Mouse (Mus musculus): ENCODE measurements at regions not wholly inside any gene's neighbourhood (a gene's known extent, or its start where the extent isn't known, plus 50 kb on each side); places are given as distances from the start of the nearest gene placed in this dataset.

DNA sequence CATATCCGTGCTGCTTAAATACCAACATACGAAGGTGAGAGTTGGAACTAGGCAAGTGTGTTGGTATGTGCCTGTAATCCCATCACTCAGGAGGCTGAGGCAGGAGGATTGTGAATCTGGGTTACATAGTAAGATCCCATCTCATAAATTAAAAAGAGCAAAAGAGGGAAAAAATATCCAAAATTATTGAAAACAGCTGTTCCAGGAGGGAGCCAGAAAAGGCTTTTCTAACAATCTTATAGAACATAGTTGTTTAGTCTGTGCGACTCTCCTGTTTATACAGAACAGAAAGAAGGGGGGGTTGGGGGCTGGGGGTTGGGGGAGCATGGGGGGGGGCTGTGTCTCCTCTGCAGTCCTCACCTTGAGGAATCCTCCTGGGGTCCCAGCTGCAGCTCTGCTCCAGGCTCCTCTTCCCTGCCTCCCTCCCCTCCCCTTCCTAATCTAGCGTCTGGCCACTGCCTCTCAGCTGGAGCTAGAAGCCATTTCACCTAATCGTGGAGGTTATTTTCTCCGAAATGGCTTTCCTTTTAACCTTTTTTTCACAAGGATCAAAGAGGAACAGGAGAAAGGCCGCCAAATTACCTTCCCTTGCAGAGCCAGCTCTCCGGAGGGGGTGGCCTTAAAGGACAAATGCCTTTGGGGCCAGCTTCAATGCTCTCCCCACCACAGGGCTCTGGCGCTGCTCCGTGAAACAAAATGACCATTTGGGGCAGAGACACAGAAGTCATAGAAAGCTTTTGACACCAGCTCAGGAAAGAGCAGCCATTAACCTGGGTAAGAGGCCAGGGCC, 188.3 kb upstream of the Sulf2 start:
- TF ChIP-seq CTCF (IDR thresholded peaks at IDR 0.05; ENCODE audit: borderline replicate concordance, control insufficient read depth, extremely low read depth, insufficient read depth, low read length, poor library complexity) (no peak), POLR2A (IDR thresholded peaks at IDR 0.05; ENCODE audit: control insufficient read depth, extremely low read depth, insufficient read depth, low read length, poor library complexity) (no peak)

Data from thymus, adult 2 months (tissue).